Mouse (Mus musculus) liver, embryonic 14.5 days (tissue): ENCODE measurements around the gene Pgap3.

Experiments used
- CTCF ChIP-seq: IDR thresholded peaks from 2 replicates; pipeline ENCODE4 v1.5.1; 2016; ENCODE audit warnings: antibody characterized with exemption, low read depth, control low read depth
- EP300 ChIP-seq: IDR thresholded peaks from 2 replicates; pipeline ENCODE4 v1.6.1; 2016; ENCODE audit warnings: antibody characterized with exemption, low read depth

DNA sequence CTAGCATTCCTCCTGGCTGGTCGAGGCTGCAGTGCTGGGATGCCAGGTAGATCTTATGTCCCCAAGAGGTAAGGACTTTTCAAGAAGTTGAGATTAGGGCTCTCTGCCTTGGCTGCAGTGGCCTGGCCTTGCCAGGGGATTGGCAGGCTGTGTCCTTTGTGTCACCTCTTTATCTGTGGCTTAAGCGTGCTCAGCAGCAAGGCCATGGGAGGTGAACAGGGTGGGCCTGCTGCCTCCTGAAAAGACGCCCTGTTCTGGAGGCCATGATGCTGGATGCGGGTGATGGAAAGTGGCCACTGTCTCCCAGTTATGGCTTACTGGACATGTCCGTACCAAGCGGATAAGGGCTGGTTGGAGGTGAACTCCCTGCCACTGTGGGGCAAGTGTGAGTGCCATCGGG lies 20.9 kb downstream of the Pgap3 start:
- TF ChIP-seq CTCF (no peak), EP300 (no peak)
